Mouse (Mus musculus): ENCODE measurements around the gene Bicdl1. TPM values are rescaled to one million over a fixed set of nuclear protein-coding genes. Genes with fewer than 3 reads are reported as not detected.

Gene Bicdl1
- total and polyA plus RNA-seq, 3 experiments: 2.6 to 5.5 (median 2.8) TPM

DNA sequence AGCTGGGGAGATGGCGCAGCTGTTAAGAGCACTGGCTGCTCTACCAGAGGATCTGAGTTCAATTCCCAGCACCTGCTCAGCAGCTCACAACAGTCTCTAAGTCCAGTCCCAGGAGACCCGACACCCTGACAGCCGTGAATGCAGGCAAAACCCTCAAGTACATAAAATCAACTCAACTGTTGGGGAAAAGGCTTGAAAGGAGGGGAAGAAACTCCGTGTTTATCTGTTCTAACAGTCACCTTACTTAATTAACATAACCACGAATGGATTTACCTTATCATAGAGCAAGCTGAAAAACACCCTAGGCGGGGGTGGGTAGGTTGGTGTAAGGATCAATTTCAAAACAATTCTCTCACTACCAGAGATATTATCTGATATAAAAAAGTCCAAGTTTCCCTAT, 18.9 kb downstream of the Bicdl1 start:
- Histone ChIP-seq H3K27me3 (ENCODE audit: insufficient read depth, low read length) (peaks cover 12% of the 10 kb centered on the region), H3K4me3 (ENCODE audit: low read depth, low read length) (no peak overlapping the region), H3K4me1 (ENCODE audit: insufficient read depth, low read depth, low read length) (no peaks in the 10 kb centered on the region), H3K9me3 (replicated peaks) (no peaks in the 10 kb centered on the region), H3K36me3 (replicated peaks) (no peaks in the 10 kb centered on the region)
- DNase-seq (ENCODE audit: low spot score) (no peak), ATAC-seq (ENCODE audit: extremely low read depth, insufficient number of reproducible peaks, low FRiP score, poor library complexity, severe bottlenecking) (no peak)
- TF ChIP-seq TAL1 (conservative IDR thresholded peaks at IDR 0.05; ENCODE audit: low read depth, low read length) (no peak), GATA1 (IDR thresholded peaks at IDR 0.05; ENCODE audit: borderline replicate concordance, low read length) (no peak), CTCF (IDR thresholded peaks at IDR 0.05; ENCODE audit: low read depth, low read length) (no peak), GATA2 (IDR thresholded peaks at IDR 0.05; ENCODE audit: borderline replicate concordance, low read depth, low read length) (no peak), POLR2AphosphoS5 (IDR thresholded peaks at IDR 0.05; ENCODE audit: insufficient replicate concordance, low read depth, low read length) (no peak)

DNA sequence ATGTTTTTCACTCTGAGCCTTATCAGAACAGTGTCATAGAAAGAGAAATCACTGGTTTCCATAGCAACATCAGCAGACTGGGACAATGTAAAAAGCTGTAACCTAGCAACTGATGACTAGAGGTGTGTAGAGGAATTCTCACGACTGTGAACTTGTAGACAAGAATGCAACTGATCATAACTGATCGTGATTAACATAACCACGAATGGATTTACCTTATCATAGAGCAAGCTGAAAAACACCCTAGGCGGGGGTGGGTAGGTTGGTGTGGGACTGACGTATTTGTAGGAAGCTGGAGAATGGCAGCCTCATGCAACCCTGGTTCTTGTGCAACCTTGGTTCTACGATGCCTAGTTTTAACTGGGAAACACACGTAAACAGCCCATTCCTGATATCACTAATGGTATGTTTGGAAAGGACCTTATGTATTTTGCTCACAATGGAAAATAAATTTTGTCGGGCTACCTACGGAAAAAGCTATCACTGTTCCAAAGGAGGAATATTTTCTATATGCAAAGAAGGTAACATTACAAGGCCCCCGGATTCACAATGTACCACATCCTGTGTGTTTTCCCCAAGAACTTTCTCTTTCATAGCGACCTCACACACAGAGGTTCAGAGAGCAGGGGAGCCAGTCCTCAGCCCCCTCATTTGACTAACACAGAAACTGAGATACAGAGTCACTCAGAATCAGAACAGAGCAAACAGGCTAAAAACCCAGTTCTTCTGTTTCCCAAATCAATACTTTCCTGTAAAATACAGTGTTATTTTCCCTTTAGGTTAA, 19.6 kb downstream of the Bicdl1 start:
- TF ChIP-seq GATA2 (IDR thresholded peaks at IDR 0.05; ENCODE audit: borderline replicate concordance, low read depth, low read length) (no peak), CTCF (IDR thresholded peaks at IDR 0.05; ENCODE audit: low read depth, low read length) (no peak), GATA1 (IDR thresholded peaks at IDR 0.05; ENCODE audit: borderline replicate concordance, low read length) (no peak), POLR2AphosphoS5 (IDR thresholded peaks at IDR 0.05; ENCODE audit: insufficient replicate concordance, low read depth, low read length) (no peak), TAL1 (conservative IDR thresholded peaks at IDR 0.05; ENCODE audit: low read depth, low read length) (no peak)
- Histone ChIP-seq H3K36me3 (replicated peaks) (no peaks in the 10 kb centered on the region), H3K9me3 (replicated peaks) (no peaks in the 10 kb centered on the region), H3K4me3 (ENCODE audit: low read depth, low read length) (no peak overlapping the region), H3K27me3 (ENCODE audit: insufficient read depth, low read length) (peaks cover 11% of the 10 kb centered on the region), H3K4me1 (ENCODE audit: insufficient read depth, low read depth, low read length) (no peaks in the 10 kb centered on the region)
- ATAC-seq (ENCODE audit: extremely low read depth, insufficient number of reproducible peaks, low FRiP score, poor library complexity, severe bottlenecking) (no peak), DNase-seq (ENCODE audit: low spot score) (no peak)

DNA sequence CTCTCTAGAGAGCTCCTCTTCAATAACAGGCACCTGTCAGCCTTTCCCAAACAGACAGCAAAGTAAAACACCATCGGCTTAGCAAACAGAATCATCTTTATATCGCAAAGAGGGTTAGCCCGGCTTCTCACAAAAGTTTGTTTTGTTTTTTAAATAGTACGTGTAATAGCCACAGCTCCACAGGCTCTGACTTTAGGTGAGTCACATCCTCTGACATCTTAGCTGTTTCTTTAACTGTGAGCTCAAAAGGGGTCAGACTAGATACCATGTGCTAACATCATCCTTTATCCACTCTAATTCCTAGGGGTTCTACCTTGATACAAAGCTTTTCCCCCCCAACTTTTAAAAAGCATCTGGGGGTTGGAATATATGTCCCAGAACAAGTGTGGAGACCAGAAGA, 21.2 kb downstream of the Bicdl1 start:
- peaks cover 7% of the 10 kb centered on the region for H3K27me3 ChIP-seq (ENCODE audit: insufficient read depth, low read length)

DNA sequence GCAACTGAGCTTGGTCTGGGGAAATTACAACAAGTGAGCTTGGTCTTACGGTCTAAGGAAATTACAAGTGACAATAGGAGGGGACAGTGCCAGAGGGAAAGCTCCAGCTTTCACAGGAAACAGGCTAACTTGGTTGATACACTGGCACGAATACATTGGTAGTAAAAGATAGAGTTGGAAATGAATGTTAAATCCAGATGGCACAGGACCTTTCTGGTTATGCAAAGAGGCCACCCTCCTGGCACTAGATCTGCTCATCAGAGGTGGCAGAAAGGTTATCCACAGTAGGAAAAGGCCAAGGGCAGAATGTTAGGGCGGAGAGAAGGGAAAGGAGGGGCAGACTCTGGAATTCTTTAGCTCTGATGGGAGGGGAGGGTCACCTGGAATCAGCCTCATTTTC, 22.5 kb downstream of the Bicdl1 start:
- Histone ChIP-seq H3K9me3 (replicated peaks) (no peaks in the 10 kb centered on the region), H3K4me3 (ENCODE audit: low read depth, low read length) (no peak overlapping the region), H3K27me3 (ENCODE audit: insufficient read depth, low read length) (peaks cover 4% of the 10 kb centered on the region), H3K36me3 (replicated peaks) (no peaks in the 10 kb centered on the region), H3K4me1 (ENCODE audit: insufficient read depth, low read depth, low read length) (no peaks in the 10 kb centered on the region)
- no peak for ATAC-seq (ENCODE audit: extremely low read depth, insufficient number of reproducible peaks, low FRiP score, poor library complexity, severe bottlenecking)
- no peak for DNase-seq (ENCODE audit: low spot score)
- TF ChIP-seq TAL1 (conservative IDR thresholded peaks at IDR 0.05; ENCODE audit: low read depth, low read length) (no peak), GATA2 (IDR thresholded peaks at IDR 0.05; ENCODE audit: borderline replicate concordance, low read depth, low read length) (no peak)

More for the DNA sequence above, 21.2 kb downstream of the Bicdl1 start:
- TF ChIP-seq CTCF (IDR thresholded peaks at IDR 0.05; ENCODE audit: low read depth, low read length) (no peak), GATA1 (IDR thresholded peaks at IDR 0.05; ENCODE audit: borderline replicate concordance, low read length) (no peak), POLR2AphosphoS5 (IDR thresholded peaks at IDR 0.05; ENCODE audit: insufficient replicate concordance, low read depth, low read length) (no peak), GATA2 (IDR thresholded peaks at IDR 0.05; ENCODE audit: borderline replicate concordance, low read depth, low read length) (no peak), TAL1 (conservative IDR thresholded peaks at IDR 0.05; ENCODE audit: low read depth, low read length) (no peak)
- no peaks in the 10 kb centered on the region for H3K4me1 ChIP-seq (ENCODE audit: insufficient read depth, low read depth, low read length)
- no peak overlapping the region for H3K4me3 ChIP-seq (ENCODE audit: low read depth, low read length)
- no peak for DNase-seq (ENCODE audit: low spot score)
- no peaks in the 10 kb centered on the region for H3K9me3 ChIP-seq (replicated peaks)
- H3K36me3 ChIP-seq (replicated peaks): no peaks in the 10 kb centered on the region
- ATAC-seq (ENCODE audit: extremely low read depth, insufficient number of reproducible peaks, low FRiP score, poor library complexity, severe bottlenecking): no peak

DNA sequence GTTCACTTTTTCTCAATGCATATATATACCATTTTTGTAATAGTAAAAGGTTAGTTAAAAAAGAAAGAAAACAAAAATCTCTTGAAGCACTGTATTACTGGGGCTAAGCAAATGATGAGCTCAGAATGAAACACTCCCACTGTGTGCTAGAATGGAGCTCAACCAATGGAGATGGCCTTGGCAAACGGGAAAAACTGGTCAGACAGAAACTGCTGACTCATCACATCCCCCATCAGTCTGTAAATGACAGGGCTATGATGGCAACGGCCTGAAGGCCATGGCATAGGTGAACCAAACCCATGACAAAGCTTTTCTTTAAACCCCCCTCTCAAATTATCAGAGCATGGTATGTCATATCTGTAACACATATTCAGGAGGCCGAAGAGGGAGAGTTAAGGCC, 29.4 kb downstream of the Bicdl1 start:
- ATAC-seq (ENCODE audit: extremely low read depth, insufficient number of reproducible peaks, low FRiP score, poor library complexity, severe bottlenecking) (no peak), DNase-seq (ENCODE audit: low spot score) (no peak)
- Histone ChIP-seq H3K4me1 (ENCODE audit: insufficient read depth, low read depth, low read length) (no peaks in the 10 kb centered on the region), H3K9me3 (replicated peaks) (no peaks in the 10 kb centered on the region), H3K36me3 (replicated peaks) (no peaks in the 10 kb centered on the region), H3K27me3 (ENCODE audit: insufficient read depth, low read length) (peaks cover 14% of the 10 kb centered on the region), H3K4me3 (ENCODE audit: low read depth, low read length) (no peak overlapping the region)
- TF ChIP-seq CTCF (IDR thresholded peaks at IDR 0.05; ENCODE audit: low read depth, low read length): no peak
- no peak for TF ChIP-seq GATA1 (IDR thresholded peaks at IDR 0.05; ENCODE audit: borderline replicate concordance, low read length)
- no peak for TF ChIP-seq TAL1 (conservative IDR thresholded peaks at IDR 0.05; ENCODE audit: low read depth, low read length)
- TF ChIP-seq POLR2AphosphoS5 (IDR thresholded peaks at IDR 0.05; ENCODE audit: insufficient replicate concordance, low read depth, low read length): no peak
- TF ChIP-seq GATA2 (IDR thresholded peaks at IDR 0.05; ENCODE audit: borderline replicate concordance, low read depth, low read length): no peak

DNA sequence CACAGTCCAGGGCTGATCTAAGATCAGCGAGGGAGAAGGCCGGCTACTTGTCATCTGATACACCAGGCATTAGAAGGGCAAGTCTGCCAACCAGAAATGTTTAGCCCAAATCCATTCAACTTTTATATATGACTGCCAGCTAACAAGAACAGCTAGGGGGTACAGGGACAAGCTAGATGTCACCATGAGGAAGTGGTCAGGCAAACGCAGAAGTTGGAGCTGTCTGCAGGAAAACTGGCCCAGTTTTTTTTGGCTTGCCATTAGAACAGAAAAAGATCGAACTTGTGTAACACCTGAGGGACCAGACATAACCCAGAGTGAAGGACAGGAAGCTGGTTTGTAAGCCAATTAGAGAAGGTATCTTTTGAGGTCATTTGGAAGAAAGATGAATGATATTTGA, 30.2 kb downstream of the Bicdl1 start:
- no peaks in the 10 kb centered on the region for H3K4me1 ChIP-seq (ENCODE audit: insufficient read depth, low read depth, low read length)
- H3K36me3 ChIP-seq (replicated peaks): no peaks in the 10 kb centered on the region
- TF ChIP-seq POLR2AphosphoS5 (IDR thresholded peaks at IDR 0.05; ENCODE audit: insufficient replicate concordance, low read depth, low read length) (no peak), GATA1 (IDR thresholded peaks at IDR 0.05; ENCODE audit: borderline replicate concordance, low read length) (no peak), TAL1 (conservative IDR thresholded peaks at IDR 0.05; ENCODE audit: low read depth, low read length) (no peak), GATA2 (IDR thresholded peaks at IDR 0.05; ENCODE audit: borderline replicate concordance, low read depth, low read length) (no peak), CTCF (IDR thresholded peaks at IDR 0.05; ENCODE audit: low read depth, low read length) (no peak)
- no peak overlapping the region for H3K4me3 ChIP-seq (ENCODE audit: low read depth, low read length)
- no peak for ATAC-seq (ENCODE audit: extremely low read depth, insufficient number of reproducible peaks, low FRiP score, poor library complexity, severe bottlenecking)
- no peak for DNase-seq (ENCODE audit: low spot score)
- H3K9me3 ChIP-seq (replicated peaks): no peaks in the 10 kb centered on the region
- H3K27me3 ChIP-seq (ENCODE audit: insufficient read depth, low read length): peaks cover 17% of the 10 kb centered on the region
